Mouse (Mus musculus): Measurements from ENCODE around the gene Fgfrl1.

- no peak for TF ChIP-seq CTCF (IDR thresholded peaks at IDR 0.05; ENCODE audit: extremely low read depth, insufficient read depth, insufficient read length, insufficient replicate concordance)
- TF ChIP-seq POLR2A (IDR thresholded peaks at IDR 0.05; ENCODE audit: low read depth, low read length): no peak
Measured at GRCm38 (mm10) chr5:108693872-108694288, 1.7 kb downstream of the Fgfrl1 start.
